Mouse (Mus musculus): ENCODE data around the gene Rftn2. TPM values are rescaled to one million over a fixed set of nuclear protein-coding genes. Genes with fewer than 3 reads are reported as not detected.

Rftn2 gene
- polyA plus RNA-seq, 1 experiment from 2014 or later, result 13.6 TPM

DNA sequence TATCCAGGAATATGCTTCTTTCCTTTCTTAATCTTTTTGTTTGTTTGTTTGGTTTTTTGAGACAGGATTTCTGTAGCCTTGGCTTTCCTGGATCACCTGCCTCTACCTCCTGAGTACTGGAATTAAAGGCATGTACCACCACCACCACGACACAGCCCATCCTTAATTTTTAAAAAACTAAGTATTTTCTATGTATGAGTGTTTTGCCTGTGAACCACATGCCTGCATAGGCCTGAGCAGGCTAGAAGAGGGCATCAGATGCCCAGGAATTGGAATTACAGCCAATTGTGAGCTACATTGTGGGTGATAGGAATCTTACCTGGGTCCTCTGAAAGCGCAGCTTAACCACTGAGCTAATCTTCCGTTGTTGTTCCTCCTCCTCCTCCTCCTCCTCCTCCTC, 92.3 kb downstream of the Rftn2 start:
- H3K27me3 ChIP-seq (replicated peaks; ENCODE audit: insufficient read depth, low read length), result no peaks in the 10 kb centered on the region
- H3K4me2 ChIP-seq (replicated peaks; ENCODE audit: low read depth, low read length), result no peak overlapping the region
- H3K36me3 ChIP-seq (ENCODE audit: insufficient read depth, low read length), result 0 out of 2 replicates have a peak, but pooled peaks cover 4% of the 10 kb centered on the region
- DNase-seq (ENCODE audit: low spot score) (no peak), ATAC-seq (no peak)
- 97% methylated on average over 3 of the region's 3 CpGs for WGBS
- no peaks in the 10 kb centered on the region for H3K9me3 ChIP-seq (ENCODE audit: low read length)
- TF ChIP-seq EP300 (IDR thresholded peaks at IDR 0.05), result no peak
- TF ChIP-seq CTCF (IDR thresholded peaks at IDR 0.05), result no peak
- H3K9ac ChIP-seq (replicated peaks; ENCODE audit: low read depth), result no peak overlapping the region
- no peak overlapping the region for H3K4me3 ChIP-seq (ENCODE audit: low read depth, low read length)
- peaks cover 11% of the 10 kb centered on the region; the same call in 1 of the 2 replicates for H3K4me1 ChIP-seq (ENCODE audit: insufficient read depth, low read depth, low read length)
- H3K27ac ChIP-seq (ENCODE audit: low read length), result no peak overlapping the region

- Histone ChIP-seq H3K4me3 (ENCODE audit: low read depth, low read length) (no peak overlapping the region), H3K9me3 (ENCODE audit: low read length) (no peaks in the 10 kb centered on the region), H3K27me3 (replicated peaks; ENCODE audit: insufficient read depth, low read length) (no peaks in the 10 kb centered on the region), H3K36me3 (ENCODE audit: insufficient read depth, low read length) (0 out of 2 replicates have a peak, but pooled peaks cover 4% of the 10 kb centered on the region), H3K4me2 (replicated peaks; ENCODE audit: low read depth, low read length) (no peak overlapping the region), H3K27ac (ENCODE audit: low read length) (no peak overlapping the region), H3K4me1 (ENCODE audit: insufficient read depth, low read depth, low read length) (peaks cover 11% of the 10 kb centered on the region; the same call in 1 of the 2 replicates), H3K9ac (replicated peaks; ENCODE audit: low read depth) (no peak overlapping the region)
- ATAC-seq, result no peak
- TF ChIP-seq EP300 (IDR thresholded peaks at IDR 0.05) (no peak), CTCF (IDR thresholded peaks at IDR 0.05) (no peak)
- 46% methylated on average over 2 of the region's 2 CpGs for WGBS
- DNase-seq (ENCODE audit: low spot score), result no peak
Observed at GRCm38 (mm10) chr1:55133173-55133572, 93.4 kb downstream of the Rftn2 start.

GRCm38 (mm10) chr1:55132308-55132707, 94.3 kb downstream of the Rftn2 start:
- Histone ChIP-seq H3K9me3 (ENCODE audit: low read length) (no peaks in the 10 kb centered on the region), H3K9ac (replicated peaks; ENCODE audit: low read depth) (no peak overlapping the region; the same call in 1 of the 2 replicates), H3K36me3 (ENCODE audit: insufficient read depth, low read length) (0 out of 2 replicates have a peak, but pooled peaks cover 4% of the 10 kb centered on the region), H3K27me3 (replicated peaks; ENCODE audit: insufficient read depth, low read length) (no peaks in the 10 kb centered on the region), H3K4me3 (ENCODE audit: low read depth, low read length) (peak overlapping the region; percentile 97), H3K4me2 (replicated peaks; ENCODE audit: low read depth, low read length) (peak overlapping the region; percentile 55), H3K4me1 (ENCODE audit: insufficient read depth, low read depth, low read length) (peaks cover 11% of the 10 kb centered on the region; the same call in 1 of the 2 replicates), H3K27ac (ENCODE audit: low read length) (0 out of 2 replicates have a peak overlapping the region, but pooled peaks have one; percentile 99)
- WGBS, result 49% methylated on average over 4 of the region's 4 CpGs
- DNase-seq (ENCODE audit: low spot score) (no peak), ATAC-seq (no peak)
- no peak for TF ChIP-seq CTCF (IDR thresholded peaks at IDR 0.05)
- TF ChIP-seq EP300 (IDR thresholded peaks at IDR 0.05), result no peak

- H3K9ac ChIP-seq (replicated peaks; ENCODE audit: low read depth), result peak overlapping the region; percentile 98
- H3K27ac ChIP-seq (ENCODE audit: low read length), result peak overlapping the region; percentile 99
- 0 out of 2 replicates have a peak, but pooled peaks cover 4% of the 10 kb centered on the region for H3K36me3 ChIP-seq (ENCODE audit: insufficient read depth, low read length)
- ATAC-seq (peak; percentile 85), DNase-seq (ENCODE audit: low spot score) (peak; percentile 82)
- peak overlapping the region; percentile 97 for H3K4me3 ChIP-seq (ENCODE audit: low read depth, low read length)
- TF ChIP-seq EP300 (IDR thresholded peaks at IDR 0.05) (no peak), CTCF (IDR thresholded peaks at IDR 0.05) (no peak)
- H3K27me3 ChIP-seq (replicated peaks; ENCODE audit: insufficient read depth, low read length), result no peaks in the 10 kb centered on the region
- H3K4me2 ChIP-seq (replicated peaks; ENCODE audit: low read depth, low read length), result peak overlapping the region; percentile 55
- no peaks in the 10 kb centered on the region for H3K9me3 ChIP-seq (ENCODE audit: low read length)
- H3K4me1 ChIP-seq (ENCODE audit: insufficient read depth, low read depth, low read length), result peaks cover 11% of the 10 kb centered on the region; the same call in 1 of the 2 replicates
- WGBS, result 1% methylated on average over 25 of the region's 47 CpGs
Observed at GRCm38 (mm10) chr1:55131424-55132014, 95.1 kb downstream of the Rftn2 start.

DNA sequence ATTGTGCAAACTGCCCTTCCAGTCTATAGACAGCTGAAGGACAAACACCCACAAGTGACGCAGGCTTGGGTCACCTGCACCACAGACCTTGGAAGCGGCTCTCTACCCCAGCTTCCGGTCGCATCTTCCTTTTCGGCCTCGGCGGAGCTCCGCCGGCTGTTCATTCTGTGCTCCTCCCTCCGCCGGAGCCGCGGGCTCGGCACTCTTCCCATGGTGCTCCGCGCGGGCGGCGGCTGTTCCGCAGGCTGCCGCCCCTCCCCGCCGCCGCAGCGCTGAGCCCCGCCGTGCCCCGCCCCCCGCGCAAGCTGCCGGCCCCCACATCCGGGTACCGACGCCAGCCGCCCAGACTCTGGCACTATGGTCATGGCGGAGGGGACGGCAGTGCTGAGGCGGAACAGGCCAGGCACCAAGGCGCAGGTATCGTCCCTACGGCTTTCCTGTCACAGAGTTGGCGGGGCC, 95.6 kb downstream of the Rftn2 start, which contains the start of gene Mob4:
Gene Mob4, plus strand, starts transcription at position 289 of the 459 bp plus-strand sequence.
- Histone ChIP-seq H3K27me3 (replicated peaks; ENCODE audit: insufficient read depth, low read length) (no peaks in the 10 kb centered on the region), H3K9ac (replicated peaks; ENCODE audit: low read depth) (peak within 1 kb of the TSS; percentile 98), H3K9me3 (ENCODE audit: low read length) (no peaks in the 10 kb centered on the region), H3K4me1 (ENCODE audit: insufficient read depth, low read depth, low read length) (peaks cover 11% of the 10 kb centered on the region; the same call in 1 of the 2 replicates), H3K27ac (ENCODE audit: low read length) (peak within 1 kb of the TSS; percentile 99), H3K4me3 (ENCODE audit: low read depth, low read length) (peak within 1 kb of the TSS; percentile 97), H3K36me3 (ENCODE audit: insufficient read depth, low read length) (0 out of 2 replicates have a peak, but pooled peaks cover 4% of the 10 kb centered on the region), H3K4me2 (replicated peaks; ENCODE audit: low read depth, low read length) (peak within 1 kb of the TSS; percentile 55)
- peak; percentile 96 for DNase-seq (ENCODE audit: low spot score)
- 1% methylated on average over 37 of the region's 42 CpGs for WGBS
- TF ChIP-seq CTCF (IDR thresholded peaks at IDR 0.05) (no peak), EP300 (IDR thresholded peaks at IDR 0.05) (no peak)
- peak; percentile 96 for ATAC-seq

GRCm38 (mm10) chr1:55130190-55130916, 96.2 kb downstream of the Rftn2 start:
- peak overlapping the region; percentile 97 for H3K4me3 ChIP-seq (ENCODE audit: low read depth, low read length)
- WGBS, result 52% methylated on average over 10 of the region's 10 CpGs
- peak overlapping the region; percentile 55 for H3K4me2 ChIP-seq (replicated peaks; ENCODE audit: low read depth, low read length)
- no peaks in the 10 kb centered on the region for H3K9me3 ChIP-seq (ENCODE audit: low read length)
- H3K36me3 ChIP-seq (ENCODE audit: insufficient read depth, low read length), result no peaks in the 10 kb centered on the region
- peaks cover 11% of the 10 kb centered on the region; the same call in 1 of the 2 replicates for H3K4me1 ChIP-seq (ENCODE audit: insufficient read depth, low read depth, low read length)
- H3K27ac ChIP-seq (ENCODE audit: low read length), result peak overlapping the region; percentile 99
- DNase-seq (ENCODE audit: low spot score), result no peak
- ATAC-seq, result no peak
- TF ChIP-seq EP300 (IDR thresholded peaks at IDR 0.05), result no peak
- TF ChIP-seq CTCF (IDR thresholded peaks at IDR 0.05), result no peak
- peak overlapping the region; percentile 98 for H3K9ac ChIP-seq (replicated peaks; ENCODE audit: low read depth)
- H3K27me3 ChIP-seq (replicated peaks; ENCODE audit: insufficient read depth, low read length), result no peaks in the 10 kb centered on the region

Measured in lung, postnatal 0 days (tissue).